Mouse (Mus musculus): Measurements from ENCODE around the gene Cpa2. TPM values are rescaled to one million over a fixed set of nuclear protein-coding genes. Genes with fewer than 3 reads are reported as not detected.

Gene Cpa2
- polyA plus RNA-seq (2017; shearing (Covaris generic)): under 1 TPM in 1 of 2 experiments, not detected in 1; 0.12 TPM

GRCm38 (mm10) chr6:30541009-30541799 lies at the start of gene Cpa2:
Gene Cpa2 (plus strand): TSS chr6:30541582.

DNA sequence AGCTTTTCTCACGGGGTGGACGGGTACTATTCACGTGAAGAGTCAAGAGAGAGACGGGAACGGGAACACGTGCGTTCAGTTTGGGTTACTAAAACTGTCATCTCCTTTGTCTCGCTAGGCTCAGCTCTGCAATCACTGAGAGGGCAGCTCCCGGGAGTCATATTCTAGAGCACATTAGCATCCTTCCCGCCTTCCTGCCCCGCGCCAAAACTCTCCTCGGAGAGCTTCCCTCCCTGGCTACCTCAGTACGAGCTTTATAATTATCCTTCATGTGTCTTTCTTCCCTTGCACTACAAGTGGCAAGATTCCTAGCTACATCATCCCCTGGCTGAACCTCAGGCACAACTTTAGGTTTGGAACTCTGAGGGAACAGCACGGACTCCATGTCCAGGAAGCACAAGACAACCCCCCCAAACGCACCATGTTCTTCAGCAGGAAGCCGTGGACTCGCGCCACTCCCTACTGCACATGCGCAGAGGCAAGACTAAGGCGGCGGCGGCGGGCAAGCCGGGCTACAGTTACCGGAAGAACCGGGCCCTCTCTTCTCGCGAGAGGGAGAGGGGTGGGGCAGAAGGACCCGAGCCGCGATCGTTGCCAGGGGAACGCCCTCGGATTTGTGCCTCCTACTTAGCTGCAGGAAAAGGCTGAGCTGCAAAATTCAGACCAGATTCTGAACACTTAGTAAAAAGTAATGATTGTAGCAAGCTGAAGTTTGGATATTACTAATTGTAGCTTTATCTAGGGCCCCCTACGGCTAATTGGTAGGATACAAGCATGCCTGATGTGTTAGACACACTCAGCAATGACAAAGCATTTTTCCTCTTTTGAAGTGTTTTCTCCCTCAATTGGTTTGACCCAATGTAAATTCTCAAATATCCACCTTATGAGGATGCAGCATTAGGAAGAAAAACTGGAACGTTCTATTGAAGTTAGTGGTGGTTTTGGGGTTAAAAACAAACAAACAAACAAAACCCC lies 31.8 kb upstream of the Cpa2 start, which contains the start of the genes Tmem209 and Ssmem1:
Tmem209 (minus strand) TSS at position 519 of the 975 bp plus-strand sequence.
Ssmem1 (plus strand) TSS at position 585 of the 975 bp plus-strand sequence.

DNA sequence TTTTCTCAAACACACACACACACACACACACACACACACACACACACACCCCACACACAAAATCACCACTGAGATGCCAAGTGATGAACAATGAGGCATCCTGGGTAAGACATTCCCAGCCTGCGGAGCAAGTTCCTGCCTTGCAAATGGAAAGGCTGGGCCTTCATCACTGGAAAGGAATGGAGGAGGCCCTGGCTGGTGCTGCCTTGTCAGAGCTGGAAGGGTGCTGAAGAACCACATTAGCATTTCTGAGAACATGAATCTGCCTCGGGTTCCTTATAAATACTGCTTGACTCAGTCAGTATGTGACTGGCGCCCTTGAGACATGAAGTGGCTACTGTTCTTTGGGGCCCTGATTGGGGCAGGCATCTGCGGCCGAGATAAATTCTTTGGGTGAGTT lies 26.7 kb downstream of the Cpa2 start, which contains the start of gene Cpa4:
Cpa4 (plus strand) TSS at position 301 of the 400 bp plus-strand sequence.

DNA sequence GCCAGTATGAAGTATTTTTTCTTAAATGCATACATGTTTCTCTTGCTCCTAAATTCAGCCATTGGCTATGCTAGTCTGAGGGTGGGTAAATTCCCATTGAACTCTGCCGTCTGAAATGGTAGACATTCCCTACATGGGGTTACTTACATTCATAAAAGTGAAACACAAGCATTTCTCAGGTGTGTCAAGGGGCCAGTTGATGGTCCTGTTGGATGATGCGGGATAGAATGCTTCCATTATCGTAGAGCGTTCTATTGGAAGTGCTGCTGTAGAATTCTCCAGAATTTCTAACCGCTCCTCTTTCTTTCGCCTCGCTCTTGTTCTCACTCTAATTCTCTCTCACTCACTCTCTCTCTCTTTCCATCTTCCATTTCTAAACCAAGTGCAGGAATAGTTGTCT lies 69.3 kb downstream of the Cpa2 start, which contains the start of gene Cpa5:
Cpa5 (plus strand) TSS at position 301 of the 400 bp plus-strand sequence.

Other genes with a start within 250 kb of the Cpa2 start
- 100 to 1,000 TPM; 112 to 186 TPM for gene Ube2h, start 237.0 kb upstream of the Cpa2 start, polyA plus RNA-seq (2017; shearing (Covaris generic))
- gene Zc3hc1, start 150.6 kb upstream of the Cpa2 start, polyA plus RNA-seq (2017; shearing (Covaris generic)): 10 to 100 TPM; 23.3 to 31.6 TPM
- 10 to 100 TPM in 1 of 2 experiments, 1 to 10 TPM in 1; 9.6 to 10.3 TPM for gene Klhdc10, start 139.7 kb upstream of the Cpa2 start, polyA plus RNA-seq (2017; shearing (Covaris generic))
- gene Tmem209, start 31.8 kb upstream of the Cpa2 start, polyA plus RNA-seq (2017; shearing (Covaris generic)): 10 to 100 TPM; 43.6 to 50.4 TPM
- gene Ssmem1, start 31.7 kb upstream of the Cpa2 start, polyA plus RNA-seq (2017; shearing (Covaris generic)): under 1 TPM in 1 of 2 experiments, not detected in 1; 0.39 TPM
- under 1 TPM in 1 of 2 experiments, not detected in 1; 0.06 TPM for gene Cpa4, start 26.8 kb downstream of the Cpa2 start, polyA plus RNA-seq (2017; shearing (Covaris generic))
- gene Cpa5, start 69.4 kb downstream of the Cpa2 start, polyA plus RNA-seq (2017; shearing (Covaris generic)): not detected
- gene Cpa1, start 97.6 kb downstream of the Cpa2 start, polyA plus RNA-seq (2017; shearing (Covaris generic)): not detected
- gene Cep41, start 152.2 kb downstream of the Cpa2 start, polyA plus RNA-seq (2017; shearing (Covaris generic)): 10 to 100 TPM in 1 of 2 experiments, 1 to 10 TPM in 1; 7.9 to 11.0 TPM
- gene Mest, start 182.0 kb downstream of the Cpa2 start, polyA plus RNA-seq (2017; shearing (Covaris generic)): 1 to 10 TPM in 1 of 2 experiments, under 1 TPM in 1; 0.48 to 1.2 TPM

Data from activated CD4-positive, CD25-positive, alpha-beta regulatory T cell (primary cell).